Mouse (Mus musculus): ENCODE measurements at regions not wholly inside any gene's neighbourhood (a gene's known extent, or its start where the extent isn't known, plus 50 kb on each side); places are given as distances from the start of the nearest gene placed in this dataset.

DNA sequence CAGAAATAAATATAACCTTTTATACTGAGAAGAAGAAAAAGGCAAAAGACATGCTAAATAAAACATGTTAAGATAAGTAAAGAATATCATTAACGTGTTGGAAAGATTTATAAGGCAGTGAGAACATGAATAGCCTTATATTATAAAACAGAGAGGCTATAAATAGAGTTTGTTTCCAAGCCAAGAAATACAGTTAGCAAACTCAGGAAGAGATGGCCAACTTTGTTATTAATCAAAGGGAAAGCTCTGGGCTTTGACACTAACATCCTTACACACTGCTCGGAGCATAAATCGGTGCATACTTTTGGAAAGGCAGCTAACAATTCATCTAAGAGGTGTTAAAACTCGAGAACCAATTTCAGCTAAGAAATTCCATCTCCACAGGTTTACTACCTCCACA is 106.3 kb upstream of the Gm26657 start:
- TF ChIP-seq EP300 (optimal IDR thresholded peaks at IDR 0.05) (no peak), CTCF (IDR thresholded peaks at IDR 0.05; ENCODE audit: low read depth) (no peak)
- 13% methylated on average over 4 of the region's 4 CpGs for WGBS
- H3K4me1 ChIP-seq (replicated peaks; ENCODE audit: control insufficient read depth, insufficient read depth), result no peaks in the 10 kb centered on the region; the same call in 1 of the 2 replicates
- DNase-seq (ENCODE audit: low spot score) (no peak), ATAC-seq (ENCODE audit: low FRiP score, low TSS enrichment) (no peak)
- no peak overlapping the region for H3K4me2 ChIP-seq (replicated peaks; ENCODE audit: low read depth)
- H3K9ac ChIP-seq (ENCODE audit: low read length), result no peak overlapping the region
- no peaks in the 10 kb centered on the region for H3K27me3 ChIP-seq (ENCODE audit: control insufficient read depth, insufficient read depth, low read length)
- H3K9me3 ChIP-seq (ENCODE audit: control insufficient read depth, low read length), result no peaks in the 10 kb centered on the region
- no peak overlapping the region for H3K4me3 ChIP-seq (ENCODE audit: low read depth, low read length)
- H3K36me3 ChIP-seq (ENCODE audit: control insufficient read depth, insufficient read depth, low read length), result no peaks in the 10 kb centered on the region
- no peak overlapping the region for H3K27ac ChIP-seq (replicated peaks)

GRCm38 (mm10) chr4:56630251-56630650 is 109.6 kb upstream of the Gm26657 start:
- Histone ChIP-seq H3K4me3 (ENCODE audit: low read depth, low read length) (no peak overlapping the region), H3K4me1 (replicated peaks; ENCODE audit: control insufficient read depth, insufficient read depth) (no peaks in the 10 kb centered on the region; the same call in 1 of the 2 replicates), H3K27ac (replicated peaks) (no peak overlapping the region), H3K9ac (ENCODE audit: low read length) (no peak overlapping the region), H3K9me3 (ENCODE audit: control insufficient read depth, low read length) (no peaks in the 10 kb centered on the region), H3K27me3 (ENCODE audit: control insufficient read depth, insufficient read depth, low read length) (no peaks in the 10 kb centered on the region), H3K4me2 (replicated peaks; ENCODE audit: low read depth) (no peak overlapping the region), H3K36me3 (ENCODE audit: control insufficient read depth, insufficient read depth, low read length) (no peaks in the 10 kb centered on the region)
- DNase-seq (ENCODE audit: low spot score) (no peak), ATAC-seq (ENCODE audit: low FRiP score, low TSS enrichment) (no peak)
- TF ChIP-seq CTCF (IDR thresholded peaks at IDR 0.05; ENCODE audit: low read depth), result no peak
- no peak for TF ChIP-seq EP300 (optimal IDR thresholded peaks at IDR 0.05)
- 52% methylated on average over 6 of the region's 6 CpGs for WGBS

DNA sequence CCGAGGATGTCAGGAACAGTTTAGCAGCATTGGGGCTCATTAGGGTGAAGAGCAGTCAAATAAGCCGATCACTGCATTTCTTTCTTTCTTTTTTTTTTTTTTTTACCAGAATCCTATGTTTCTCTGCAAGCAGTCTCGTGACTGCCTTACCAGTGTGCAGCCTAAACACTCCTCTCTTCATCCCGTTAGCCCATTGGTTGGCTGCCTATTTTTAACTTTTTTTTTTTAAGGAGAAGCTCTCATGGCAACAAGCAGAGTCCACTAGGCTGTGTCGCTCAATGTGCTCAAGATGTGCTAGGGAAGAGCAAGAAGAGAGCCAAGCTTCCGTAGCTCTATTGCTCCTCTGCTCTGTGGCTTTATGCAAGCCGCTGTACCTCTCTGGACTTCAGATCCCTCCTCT is 112.7 kb upstream of the Gm26657 start:
- no peak overlapping the region for H3K4me3 ChIP-seq (ENCODE audit: low read depth, low read length)
- DNase-seq (ENCODE audit: low spot score), result no peak
- no peaks in the 10 kb centered on the region; the same call in 1 of the 2 replicates for H3K4me1 ChIP-seq (replicated peaks; ENCODE audit: control insufficient read depth, insufficient read depth)
- no peak for ATAC-seq (ENCODE audit: low FRiP score, low TSS enrichment)
- WGBS, result 71% methylated on average over 7 of the region's 7 CpGs
- H3K27me3 ChIP-seq (ENCODE audit: control insufficient read depth, insufficient read depth, low read length), result no peaks in the 10 kb centered on the region
- no peak overlapping the region for H3K4me2 ChIP-seq (replicated peaks; ENCODE audit: low read depth)
- no peaks in the 10 kb centered on the region for H3K36me3 ChIP-seq (ENCODE audit: control insufficient read depth, insufficient read depth, low read length)
- no peak overlapping the region for H3K27ac ChIP-seq (replicated peaks)
- H3K9me3 ChIP-seq (ENCODE audit: control insufficient read depth, low read length), result no peaks in the 10 kb centered on the region
- TF ChIP-seq CTCF (IDR thresholded peaks at IDR 0.05; ENCODE audit: low read depth), result no peak
- TF ChIP-seq EP300 (optimal IDR thresholded peaks at IDR 0.05), result no peak
- H3K9ac ChIP-seq (ENCODE audit: low read length), result no peak overlapping the region

DNA sequence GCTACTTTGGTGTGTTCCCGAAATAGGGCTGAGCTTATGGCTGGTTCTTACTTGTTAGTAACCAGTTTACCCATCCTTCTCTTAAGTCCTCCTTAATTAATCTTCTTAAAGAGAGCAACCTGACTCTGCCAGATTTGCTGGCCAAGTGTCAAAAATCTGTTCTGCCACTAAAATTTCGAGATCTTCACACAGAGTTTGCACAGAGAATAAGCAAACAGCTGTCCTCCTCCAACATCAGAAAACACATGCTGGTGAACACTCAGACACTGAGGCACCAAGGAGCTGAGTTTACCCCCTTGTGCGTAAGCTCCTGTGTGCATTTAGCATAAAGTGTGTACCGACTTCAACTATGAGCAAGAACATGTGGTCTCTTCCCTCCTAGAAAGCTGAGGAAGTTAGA is 118.1 kb upstream of the Gm26657 start:
- 56% methylated on average over 4 of the region's 4 CpGs for WGBS
- no peak for ATAC-seq (ENCODE audit: low FRiP score, low TSS enrichment)
- no peak overlapping the region; the same call in 1 of the 2 replicates for H3K27ac ChIP-seq (replicated peaks)

DNA sequence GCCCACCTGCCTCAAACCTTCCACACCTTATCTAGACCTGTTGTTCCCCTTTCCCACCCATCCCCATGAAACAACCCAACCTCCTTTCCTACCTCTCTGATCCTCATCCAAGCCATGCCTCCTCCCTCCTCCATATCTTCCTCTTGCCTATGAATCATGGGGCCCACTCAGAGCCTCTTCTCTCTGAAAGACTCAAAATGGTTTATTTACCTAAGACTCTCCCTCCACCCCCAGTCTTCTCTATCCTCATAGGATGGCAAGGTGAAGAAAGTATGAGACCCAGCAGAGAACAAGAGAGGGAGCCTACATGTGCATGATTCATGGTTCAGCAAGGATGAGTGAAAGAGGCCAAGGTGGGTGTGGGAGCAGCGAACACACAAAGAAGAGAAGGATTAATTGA is 118.5 kb upstream of the Gm26657 start:
- Histone ChIP-seq H3K9ac (ENCODE audit: low read length) (no peak overlapping the region), H3K27me3 (ENCODE audit: control insufficient read depth, insufficient read depth, low read length) (no peaks in the 10 kb centered on the region), H3K4me2 (replicated peaks; ENCODE audit: low read depth) (no peak overlapping the region), H3K4me3 (ENCODE audit: low read depth, low read length) (no peak overlapping the region), H3K27ac (replicated peaks) (no peak overlapping the region), H3K4me1 (replicated peaks; ENCODE audit: control insufficient read depth, insufficient read depth) (no peaks in the 10 kb centered on the region), H3K9me3 (ENCODE audit: control insufficient read depth, low read length) (no peaks in the 10 kb centered on the region), H3K36me3 (ENCODE audit: control insufficient read depth, insufficient read depth, low read length) (no peaks in the 10 kb centered on the region)
- WGBS, result 59% methylated on average over 1 of the region's 1 CpGs
- no peak; the same call in 1 of the 2 replicates for ATAC-seq (ENCODE audit: low FRiP score, low TSS enrichment)
- no peak for DNase-seq (ENCODE audit: low spot score)
- no peak for TF ChIP-seq EP300 (optimal IDR thresholded peaks at IDR 0.05)
- TF ChIP-seq CTCF (IDR thresholded peaks at IDR 0.05; ENCODE audit: low read depth), result no peak

More for the DNA sequence above, 118.1 kb upstream of the Gm26657 start:
- no peak for DNase-seq (ENCODE audit: low spot score)
- Histone ChIP-seq H3K9me3 (ENCODE audit: control insufficient read depth, low read length) (no peaks in the 10 kb centered on the region), H3K4me1 (replicated peaks; ENCODE audit: control insufficient read depth, insufficient read depth) (no peaks in the 10 kb centered on the region), H3K4me3 (ENCODE audit: low read depth, low read length) (no peak overlapping the region), H3K36me3 (ENCODE audit: control insufficient read depth, insufficient read depth, low read length) (no peaks in the 10 kb centered on the region), H3K4me2 (replicated peaks; ENCODE audit: low read depth) (no peak overlapping the region), H3K9ac (ENCODE audit: low read length) (no peak overlapping the region), H3K27me3 (ENCODE audit: control insufficient read depth, insufficient read depth, low read length) (no peaks in the 10 kb centered on the region)
- TF ChIP-seq CTCF (IDR thresholded peaks at IDR 0.05; ENCODE audit: low read depth) (no peak), EP300 (optimal IDR thresholded peaks at IDR 0.05) (no peak)

GRCm38 (mm10) chr4:56620628-56621027 is 119.2 kb upstream of the Gm26657 start:
- Histone ChIP-seq H3K4me2 (replicated peaks; ENCODE audit: low read depth) (no peak overlapping the region), H3K9ac (ENCODE audit: low read length) (no peak overlapping the region), H3K27ac (replicated peaks) (no peak overlapping the region), H3K36me3 (ENCODE audit: control insufficient read depth, insufficient read depth, low read length) (no peaks in the 10 kb centered on the region), H3K4me3 (ENCODE audit: low read depth, low read length) (no peak overlapping the region), H3K4me1 (replicated peaks; ENCODE audit: control insufficient read depth, insufficient read depth) (no peaks in the 10 kb centered on the region), H3K27me3 (ENCODE audit: control insufficient read depth, insufficient read depth, low read length) (no peaks in the 10 kb centered on the region), H3K9me3 (ENCODE audit: control insufficient read depth, low read length) (no peaks in the 10 kb centered on the region)
- ATAC-seq (ENCODE audit: low FRiP score, low TSS enrichment) (no peak), DNase-seq (ENCODE audit: low spot score) (no peak)
- 78% methylated on average over 7 of the region's 7 CpGs for WGBS
- TF ChIP-seq EP300 (optimal IDR thresholded peaks at IDR 0.05) (no peak), CTCF (IDR thresholded peaks at IDR 0.05; ENCODE audit: low read depth) (no peak)

Measured in stomach, postnatal 0 days (tissue).